14 mouse cellular contexts compared by ENCODE assay signal in genomic region chr14:48086682-48087297, GRCm38 (mm10). TPM values are rescaled to one million over a fixed set of nuclear protein-coding genes. Genes with fewer than 3 reads are reported as not detected.
DNase-seq lines count a peak whose midpoint lies in the region; ATAC-seq and TF ChIP-seq lines count a peak whose summit lies in the region.
"Had no signal": no experiment of that assay in that cellular context is flagged by ENCODE, and none has a peak within 500 bp of the region (broad histone marks: within the 10 kb centered on the region; RNA-seq: fewer than 3 reads in every experiment).

No protein-coding gene starts in this region.

- H3K36me3 ChIP-seq in lung, embryonic 14.5 days (ENCODE audit: insufficient read depth), result no peaks in the 10 kb centered on the region
- H3K36me3 ChIP-seq in lung, postnatal 0 days (ENCODE audit: insufficient read depth, low read length), result no peaks in the 10 kb centered on the region
- H3K36me3 ChIP-seq: heart, embryonic 13.5 days; limb, embryonic 13.5 days; midbrain, embryonic 12.5 days had no signal

- TF ChIP-seq CTCF in lung, embryonic 14.5 days (IDR thresholded peaks at IDR 0.05; ENCODE audit: low read depth), result no peak
- TF ChIP-seq CTCF in lung, postnatal 0 days (IDR thresholded peaks at IDR 0.05), result no peak

- peaks cover 17% of the 10 kb centered on the region; the same call in 1 of the 2 replicates for H3K4me1 ChIP-seq in lung, embryonic 14.5 days (ENCODE audit: insufficient read depth)
- H3K4me1 ChIP-seq in lung, postnatal 0 days (ENCODE audit: insufficient read depth, low read depth, low read length), result 0 out of 2 replicates have a peak, but pooled peaks cover 6% of the 10 kb centered on the region

- H3K9ac ChIP-seq in lung, embryonic 14.5 days, result no peak overlapping the region
- no peak overlapping the region for H3K9ac ChIP-seq in lung, postnatal 0 days (replicated peaks; ENCODE audit: low read depth)
- H3K9ac ChIP-seq: heart, embryonic 13.5 days; limb, embryonic 13.5 days; midbrain, embryonic 12.5 days had no signal

- H3K9me3 ChIP-seq in lung, embryonic 14.5 days (ENCODE audit: low read depth, low read length), result no peaks in the 10 kb centered on the region
- no peaks in the 10 kb centered on the region for H3K9me3 ChIP-seq in lung, postnatal 0 days (ENCODE audit: low read length)
- H3K9me3 ChIP-seq: heart, embryonic 13.5 days; limb, embryonic 13.5 days; midbrain, embryonic 12.5 days had no signal

- DNase-seq in cerebellum, postnatal 10 days, result peak; percentile 40 to 52
- DNase-seq in cerebellum, postnatal 14 days, result no peak
- DNase-seq in lung, embryonic 14.5 days, result peak; percentile 78
- no peak for DNase-seq in lung, adult 18-20 months
- DNase-seq in embryo, embryonic 10.5 days (ENCODE audit: low spot score), result peak; percentile 31
- peak; percentile 65 for DNase-seq in lung, postnatal 0 days (ENCODE audit: low spot score)
- DNase-seq in heart, adult 11 months, result no peak
- no peak for DNase-seq in adrenal gland, postnatal 25 days
- DNase-seq: cerebellum, adult 9-10 months; kidney, adult 8-10 months had no signal

- H3K4me2 ChIP-seq in lung, embryonic 14.5 days, result no peak overlapping the region
- H3K4me2 ChIP-seq in lung, postnatal 0 days (replicated peaks; ENCODE audit: low read depth, low read length), result no peak overlapping the region
- H3K4me2 ChIP-seq: heart, embryonic 13.5 days; limb, embryonic 13.5 days; midbrain, embryonic 12.5 days had no signal

- H3K27ac ChIP-seq in lung, embryonic 14.5 days (ENCODE audit: low read depth), result peak overlapping the region; percentile 38; the same call in 1 of the 2 replicates
- peak overlapping the region; percentile 11; the same call in 1 of the 2 replicates for H3K27ac ChIP-seq in lung, postnatal 0 days (ENCODE audit: low read length)
- H3K27ac ChIP-seq: heart, embryonic 13.5 days; limb, embryonic 13.5 days; midbrain, embryonic 12.5 days had no signal

- no peaks in the 10 kb centered on the region for H3K27me3 ChIP-seq in lung, embryonic 14.5 days (ENCODE audit: insufficient read depth, low read length)
- no peaks in the 10 kb centered on the region for H3K27me3 ChIP-seq in lung, postnatal 0 days (replicated peaks; ENCODE audit: insufficient read depth, low read length)
- H3K27me3 ChIP-seq: heart, embryonic 13.5 days; limb, embryonic 13.5 days had no signal

- no peak overlapping the region for H3K4me3 ChIP-seq in lung, embryonic 14.5 days (ENCODE audit: low read depth, low read length)
- H3K4me3 ChIP-seq in lung, postnatal 0 days (ENCODE audit: low read depth, low read length), result no peak overlapping the region
- H3K4me3 ChIP-seq: heart, embryonic 13.5 days; limb, embryonic 13.5 days; midbrain, embryonic 12.5 days had no signal

- no peak for TF ChIP-seq EP300 in lung, postnatal 0 days (IDR thresholded peaks at IDR 0.05)

- 38% methylated on average over 7 of the region's 7 CpGs for WGBS in lung, embryonic 14.5 days
- 44% methylated on average over 7 of the region's 7 CpGs for WGBS in lung, postnatal 0 days

- peak; percentile 78 for ATAC-seq in lung, embryonic 14.5 days (ENCODE audit: insufficient read depth)
- ATAC-seq in lung, postnatal 0 days, result peak; percentile 39; the same call in 1 of the 2 replicates
- ATAC-seq: Patski had no signal

RNA-seq across cellular contexts. Expression of gene Peli2, which starts 33.8 kb away (rescaled TPM):
- polyA plus RNA-seq in lung, embryonic 14.5 days (2014; fragmentation: Nextera tagmentation; extraction: Ambion mirVana), result 16.0 and 16.5 TPM in 2 replicates
- polyA plus RNA-seq in lung, postnatal 0 days (2015; fragmentation: Nextera tagmentation; extraction: Ambion mirVana), result 9.6 and 11.7 TPM in 2 replicates
- 17.8 and 27.7 TPM in 2 replicates for total RNA-seq in adrenal gland, postnatal 25 days (2021)

Comparison
In these comparisons a context has a peak if more than half of its experiments do, and no peak if none do; other contexts are left out.
1. DNase-seq: peak in cerebellum, postnatal 10 days (2 of 2), lung, embryonic 14.5 days (single experiment), embryo, embryonic 10.5 days (single experiment) and lung, postnatal 0 days (single experiment); none in cerebellum, postnatal 14 days (0 of 2), lung, adult 18-20 months (0 of 2), heart, adult 11 months (single experiment) and adrenal gland, postnatal 25 days (single experiment).